Mouse (Mus musculus) small intestine, adult 2 months (tissue): ENCODE results near the gene Mgll.

Source experiments
- CTCF ChIP-seq: fragments of 200-500 bp; IDR thresholded peaks from 2 replicates; pipeline ENCODE4 v1.5.1; 2012; ENCODE audit warnings: low read depth, mild to moderate bottlenecking, control low read depth, inconsistent platforms, low read length, moderate library complexity, mixed read lengths; ENCODE audit not compliant: insufficient replicate concordance, insufficient read length; ENCODE audit errors: extremely low read depth
- POLR2A ChIP-seq: fragments of 200-500 bp; IDR thresholded peaks from 2 replicates; pipeline ENCODE4 v1.6.1; 2012; ENCODE audit warnings: low read depth, mild to moderate bottlenecking, control low read depth, inconsistent platforms, low read length, moderate library complexity

DNA sequence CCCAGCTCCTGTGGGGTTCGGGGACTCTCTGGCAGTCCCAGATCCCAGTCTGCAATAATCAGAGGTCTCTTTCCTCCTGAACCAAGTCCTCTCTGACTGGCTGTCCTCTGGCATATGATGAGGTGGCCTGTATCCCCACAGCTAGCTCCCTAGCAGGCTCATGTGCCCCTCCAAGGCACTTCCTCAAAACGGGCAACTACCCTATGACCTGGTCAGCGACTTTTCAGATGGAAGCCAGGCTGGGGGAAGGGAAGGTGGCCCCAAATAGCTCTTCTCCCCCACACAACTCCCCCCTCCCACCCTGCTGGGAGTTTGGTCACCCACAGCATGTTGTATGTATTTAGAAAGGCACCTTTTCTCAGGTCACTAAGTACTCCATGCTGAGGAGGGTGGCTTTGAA is 101.9 kb downstream of the Mgll start:
- no peak for TF ChIP-seq CTCF
- no peak for TF ChIP-seq POLR2A
